Mouse (Mus musculus): ENCODE data around the gene Mfsd4b5. TPM values are rescaled to one million over a fixed set of nuclear protein-coding genes. Genes with fewer than 3 reads are reported as not detected.
"Not testable (repeated sequence)": the region's sequence is repeated elsewhere in the genome, so short reads cannot be mapped to it uniquely, and the experiment has no call there.

Gene Mfsd4b5
- polyA plus RNA-seq, 1 experiment from 2014 or later: 0.12 TPM

GRCm38 (mm10) chr10:39960441-39960822 is 26.0 kb downstream of the Mfsd4b5 start:
- H3K9me3 ChIP-seq (ENCODE audit: control insufficient read depth, low read length): no peaks in the 10 kb centered on the region
- peak overlapping the region; percentile 82 for H3K4me2 ChIP-seq
- H3K36me3 ChIP-seq (ENCODE audit: control insufficient read depth, insufficient read depth, low read length): no peaks in the 10 kb centered on the region
- DNase-seq (ENCODE audit: low spot score) (no peak), ATAC-seq (replicated peaks; ENCODE audit: low FRiP score) (peak; percentile 48)
- H3K27me3 ChIP-seq (replicated peaks; ENCODE audit: control insufficient read depth, insufficient read depth, low read length): no peaks in the 10 kb centered on the region
- WGBS: 43% methylated on average over 11 of the region's 11 CpGs
- peaks cover 2% of the 10 kb centered on the region; the same call in 1 of the 2 replicates for H3K4me1 ChIP-seq (replicated peaks; ENCODE audit: control insufficient read depth, insufficient read depth, low read length)
- H3K27ac ChIP-seq (ENCODE audit: low read depth, low read length): no peak overlapping the region
- no peak overlapping the region for H3K4me3 ChIP-seq (ENCODE audit: low read depth, low read length)
- H3K9ac ChIP-seq (ENCODE audit: low read depth, low read length): no peak overlapping the region

- Histone ChIP-seq H3K36me3 (ENCODE audit: control insufficient read depth, insufficient read depth, low read length) (no peaks in the 10 kb centered on the region), H3K9ac (ENCODE audit: low read depth, low read length) (peak within 1 kb of the TSS; percentile 71), H3K27ac (ENCODE audit: low read depth, low read length) (peak within 1 kb of the TSS; percentile 72), H3K4me1 (replicated peaks; ENCODE audit: control insufficient read depth, insufficient read depth, low read length) (peaks cover 2% of the 10 kb centered on the region; the same call in 1 of the 2 replicates), H3K4me3 (ENCODE audit: low read depth, low read length) (peak within 1 kb of the TSS; percentile 52), H3K4me2 (peak within 1 kb of the TSS; percentile 82), H3K9me3 (ENCODE audit: control insufficient read depth, low read length) (no peaks in the 10 kb centered on the region), H3K27me3 (replicated peaks; ENCODE audit: control insufficient read depth, insufficient read depth, low read length) (no peaks in the 10 kb centered on the region)
- DNase-seq (ENCODE audit: low spot score) (peak; percentile 91), ATAC-seq (replicated peaks; ENCODE audit: low FRiP score) (peak; percentile 97)
- WGBS: under 1% methylated on average over 38 of the region's 38 CpGs
Observed at GRCm38 (mm10) chr10:39959761-39960440, 26.5 kb downstream of the Mfsd4b5 start, which contains the start of gene Mfsd4b3. Mfsd4b3 (minus strand) TSS chr10:39960153.

DNA sequence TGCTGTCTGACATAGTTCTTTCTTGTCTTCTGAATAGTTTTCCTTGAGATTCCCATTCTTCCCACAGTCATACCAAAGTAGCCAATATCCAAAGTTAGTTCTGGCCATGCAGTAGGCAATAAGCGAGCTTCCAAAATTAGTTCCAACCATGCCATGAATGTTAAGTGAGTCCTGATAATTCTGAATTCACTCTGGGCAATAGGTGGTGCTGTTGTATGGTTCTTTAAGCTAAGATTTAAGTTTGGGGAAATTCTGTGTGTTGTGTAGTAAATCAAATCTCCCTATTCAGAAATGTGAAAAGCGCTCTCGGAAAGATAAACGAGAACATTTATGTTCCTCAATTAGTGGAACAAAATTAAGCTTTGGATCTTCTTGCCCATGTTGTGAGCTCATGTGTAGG is 28.2 kb downstream of the Mfsd4b5 start:
- ATAC-seq (replicated peaks; ENCODE audit: low FRiP score) (no peak), DNase-seq (ENCODE audit: low spot score) (no peak)
- Histone ChIP-seq H3K4me2 (no peak overlapping the region), H3K27me3 (replicated peaks; ENCODE audit: control insufficient read depth, insufficient read depth, low read length) (no peaks in the 10 kb centered on the region), H3K27ac (ENCODE audit: low read depth, low read length) (no peak overlapping the region), H3K4me1 (replicated peaks; ENCODE audit: control insufficient read depth, insufficient read depth, low read length) (peaks cover 2% of the 10 kb centered on the region; the same call in 1 of the 2 replicates), H3K9ac (ENCODE audit: low read depth, low read length) (no peak overlapping the region), H3K36me3 (ENCODE audit: control insufficient read depth, insufficient read depth, low read length) (no peaks in the 10 kb centered on the region), H3K9me3 (ENCODE audit: control insufficient read depth, low read length) (no peaks in the 10 kb centered on the region), H3K4me3 (ENCODE audit: low read depth, low read length) (no peak overlapping the region)
- WGBS: 68% methylated on average over 4 of the region's 4 CpGs

- Histone ChIP-seq H3K27ac (ENCODE audit: low read depth, low read length) (no peak overlapping the region), H3K27me3 (replicated peaks; ENCODE audit: control insufficient read depth, insufficient read depth, low read length) (no peaks in the 10 kb centered on the region), H3K36me3 (ENCODE audit: control insufficient read depth, insufficient read depth, low read length) (no peaks in the 10 kb centered on the region), H3K9me3 (ENCODE audit: control insufficient read depth, low read length) (no peaks in the 10 kb centered on the region), H3K4me3 (ENCODE audit: low read depth, low read length) (no peak overlapping the region), H3K9ac (ENCODE audit: low read depth, low read length) (no peak overlapping the region), H3K4me1 (replicated peaks; ENCODE audit: control insufficient read depth, insufficient read depth, low read length) (peaks cover 2% of the 10 kb centered on the region; the same call in 1 of the 2 replicates), H3K4me2 (no peak overlapping the region)
- ATAC-seq (replicated peaks; ENCODE audit: low FRiP score): no peak
- 65% methylated on average over 2 of the region's 2 CpGs for WGBS
- DNase-seq (ENCODE audit: low spot score): no peak
Observed at GRCm38 (mm10) chr10:39956340-39956878, 30.0 kb downstream of the Mfsd4b5 start.

- H3K4me1 ChIP-seq (replicated peaks; ENCODE audit: control insufficient read depth, insufficient read depth, low read length): 0 out of 2 replicates have a peak, but pooled peaks cover 2% of the 10 kb centered on the region
- no peaks in the 10 kb centered on the region for H3K36me3 ChIP-seq (ENCODE audit: control insufficient read depth, insufficient read depth, low read length)
- H3K4me2 ChIP-seq: no peak overlapping the region
- no peak overlapping the region for H3K4me3 ChIP-seq (ENCODE audit: low read depth, low read length)
- no peak overlapping the region for H3K9ac ChIP-seq (ENCODE audit: low read depth, low read length)
- no peak overlapping the region for H3K27ac ChIP-seq (ENCODE audit: low read depth, low read length)
- no peak for ATAC-seq (replicated peaks; ENCODE audit: low FRiP score)
- 78% methylated on average over 2 of the region's 2 CpGs for WGBS
- H3K9me3 ChIP-seq (ENCODE audit: control insufficient read depth, low read length): no peaks in the 10 kb centered on the region
- DNase-seq (ENCODE audit: low spot score): no peak
- H3K27me3 ChIP-seq (replicated peaks; ENCODE audit: control insufficient read depth, insufficient read depth, low read length): no peaks in the 10 kb centered on the region
Observed at GRCm38 (mm10) chr10:39955163-39955562, 31.3 kb downstream of the Mfsd4b5 start.

DNA sequence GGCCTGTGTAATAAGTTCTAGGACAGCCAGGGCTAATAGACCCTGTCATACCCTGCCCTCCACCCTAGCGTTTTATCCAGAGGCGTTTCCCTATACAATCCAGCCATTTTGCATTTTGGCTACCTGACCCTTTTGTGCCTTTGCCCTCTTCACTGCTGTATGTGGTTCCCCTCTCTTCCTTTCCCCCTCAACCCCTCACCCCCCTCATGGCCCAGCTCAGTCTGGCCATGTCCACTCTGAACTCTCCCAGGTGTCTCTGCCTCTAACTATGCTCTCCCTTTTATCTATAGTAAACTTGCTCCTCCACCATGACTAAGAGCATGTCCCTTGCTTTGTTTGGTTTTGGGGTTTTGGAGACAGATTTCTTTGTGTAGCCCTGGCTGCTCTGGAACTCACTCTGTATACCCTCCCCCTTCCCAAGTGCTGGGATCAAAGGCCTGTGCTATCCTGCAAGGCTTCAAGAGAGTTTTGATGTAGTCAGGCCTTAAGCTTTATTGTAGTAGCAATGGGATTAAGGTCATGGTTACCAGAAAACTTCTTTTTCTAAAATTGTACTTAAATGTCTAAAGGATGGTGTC is 37.0 kb downstream of the Mfsd4b5 start:
- Histone ChIP-seq H3K36me3 (ENCODE audit: control insufficient read depth, insufficient read depth, low read length) (no peaks in the 10 kb centered on the region), H3K4me2 (no peak overlapping the region), H3K4me3 (ENCODE audit: low read depth, low read length) (no peak overlapping the region), H3K27me3 (replicated peaks; ENCODE audit: control insufficient read depth, insufficient read depth, low read length) (no peaks in the 10 kb centered on the region), H3K27ac (ENCODE audit: low read depth, low read length) (no peak overlapping the region), H3K4me1 (replicated peaks; ENCODE audit: control insufficient read depth, insufficient read depth, low read length) (no peaks in the 10 kb centered on the region), H3K9me3 (ENCODE audit: control insufficient read depth, low read length) (no peaks in the 10 kb centered on the region), H3K9ac (ENCODE audit: low read depth, low read length) (no peak overlapping the region)
- ATAC-seq (replicated peaks; ENCODE audit: low FRiP score) (no peak), DNase-seq (ENCODE audit: low spot score) (no peak)
- 93% methylated on average over 2 of the region's 2 CpGs for WGBS

- not testable (repeated sequence) for DNase-seq (ENCODE audit: low spot score); H3K9me3 ChIP-seq (ENCODE audit: control insufficient read depth, low read length); H3K9ac ChIP-seq (ENCODE audit: low read depth, low read length); H3K36me3 ChIP-seq (ENCODE audit: control insufficient read depth, insufficient read depth, low read length); H3K4me3 ChIP-seq (ENCODE audit: low read depth, low read length); ATAC-seq (replicated peaks; ENCODE audit: low FRiP score); H3K4me1 ChIP-seq (replicated peaks; ENCODE audit: control insufficient read depth, insufficient read depth, low read length); H3K27ac ChIP-seq (ENCODE audit: low read depth, low read length); H3K4me2 ChIP-seq; H3K27me3 ChIP-seq (replicated peaks; ENCODE audit: control insufficient read depth, insufficient read depth, low read length)
- WGBS: 85% methylated on average over 3 of the region's 3 CpGs
Observed at GRCm38 (mm10) chr10:39947195-39947594, 39.3 kb downstream of the Mfsd4b5 start.

GRCm38 (mm10) chr10:39936553-39936952 is 49.9 kb downstream of the Mfsd4b5 start:
- Histone ChIP-seq H3K9me3 (ENCODE audit: control insufficient read depth, low read length) (no peaks in the 10 kb centered on the region), H3K27ac (ENCODE audit: low read depth, low read length) (no peak overlapping the region), H3K27me3 (replicated peaks; ENCODE audit: control insufficient read depth, insufficient read depth, low read length) (no peaks in the 10 kb centered on the region), H3K4me3 (ENCODE audit: low read depth, low read length) (no peak overlapping the region), H3K36me3 (ENCODE audit: control insufficient read depth, insufficient read depth, low read length) (no peaks in the 10 kb centered on the region), H3K4me1 (replicated peaks; ENCODE audit: control insufficient read depth, insufficient read depth, low read length) (no peaks in the 10 kb centered on the region), H3K4me2 (no peak overlapping the region), H3K9ac (ENCODE audit: low read depth, low read length) (no peak overlapping the region)
- 74% methylated on average over 7 of the region's 7 CpGs for WGBS
- ATAC-seq (replicated peaks; ENCODE audit: low FRiP score) (no peak), DNase-seq (ENCODE audit: low spot score) (no peak)

Measured in liver, embryonic 11.5 days (tissue).